Mouse (Mus musculus): ENCODE measurements around the gene Rab44.

DNA sequence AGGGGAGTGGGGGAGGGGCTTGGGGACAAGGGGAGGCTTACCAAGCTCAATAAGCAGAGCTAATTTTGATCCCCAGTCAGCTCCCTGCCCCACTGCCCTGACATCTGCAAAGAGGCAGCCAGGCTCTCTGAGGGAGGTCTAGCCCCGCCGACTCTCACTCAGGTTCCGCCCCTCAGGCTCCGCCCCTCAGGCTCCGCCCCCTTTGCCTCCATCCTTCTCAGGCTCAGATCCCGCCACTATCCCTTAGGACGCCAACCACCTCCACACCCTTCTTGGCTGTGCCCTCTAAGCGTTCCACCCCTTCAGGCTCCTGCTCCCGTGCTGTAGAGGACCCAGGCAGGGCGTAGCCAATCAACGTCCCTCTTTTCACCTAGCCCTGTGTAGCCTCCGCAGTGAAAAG, 75.0 kb downstream of the Rab44 start:
- TF ChIP-seq CTCF (IDR thresholded peaks at IDR 0.05): no peak
- no peak for TF ChIP-seq EP300 (IDR thresholded peaks at IDR 0.05; ENCODE audit: insufficient read depth, low read depth, low read length)
